Mouse (Mus musculus) testis, adult 2 months (tissue): Measurements from ENCODE around the gene Enpp7.

Experiments used
- CTCF ChIP-seq: fragments of 200-500 bp; IDR thresholded peaks from 2 replicates; pipeline ENCODE4 v1.5.1; 2012; ENCODE audit warnings: low read depth, mild to moderate bottlenecking, inconsistent platforms, low read length, moderate library complexity; ENCODE audit not compliant: control insufficient read depth, insufficient read depth, insufficient replicate concordance
- POLR2A ChIP-seq: fragments of 200-500 bp; IDR thresholded peaks from 2 replicates; pipeline ENCODE4 v1.6.1; 2012; ENCODE audit warnings: low read depth, mild to moderate bottlenecking, inconsistent platforms, low read length, moderate library complexity; ENCODE audit not compliant: control insufficient read depth

GRCm38 (mm10) chr11:119007461-119008456 is 19.8 kb downstream of the Enpp7 start:
- no peak for TF ChIP-seq CTCF
- TF ChIP-seq POLR2A = peak; percentile 69; the same call in 1 of the 2 replicates
